Mouse (Mus musculus): ENCODE measurements at regions not wholly inside any gene's neighbourhood (a gene's known extent, or its start where the extent isn't known, plus 50 kb on each side); places are given as distances from the start of the nearest gene placed in this dataset.

GRCm38 (mm10) chr2:172710641-172711040, 161.2 kb downstream of the Tfap2c start:
- Histone ChIP-seq H3K27me3 (ENCODE audit: control insufficient read depth, insufficient read depth, low read length) (no peaks in the 10 kb centered on the region), H3K36me3 (ENCODE audit: control insufficient read depth, insufficient read depth, low read length) (no peaks in the 10 kb centered on the region), H3K9ac (ENCODE audit: low read depth, low read length) (no peak overlapping the region), H3K4me1 (ENCODE audit: control insufficient read depth, insufficient read depth, low read length) (no peaks in the 10 kb centered on the region), H3K79me2 (ENCODE audit: control insufficient read depth, insufficient read depth, low read length) (no peaks in the 10 kb centered on the region), H3K4me3 (ENCODE audit: insufficient read depth, low read depth, low read length) (no peak overlapping the region), H3K27ac (replicated peaks; ENCODE audit: insufficient read depth, low read depth, low read length) (no peak overlapping the region)
- no peak for DNase-seq (ENCODE audit: extremely low read depth, low read depth, low spot score)
- whole genome bisulfite sequencing, result 80% methylated on average over 4 of the region's 4 CpGs
- no peak for TF ChIP-seq CTCF (IDR thresholded peaks at IDR 0.05; ENCODE audit: low read depth, low read length)
- TF ChIP-seq POLR2A (IDR thresholded peaks at IDR 0.05; ENCODE audit: extremely low read depth, insufficient read depth, low read length), result no peak

GRCm38 (mm10) chr2:172726701-172727100, 177.3 kb downstream of the Tfap2c start:
- no peak for DNase-seq (ENCODE audit: extremely low read depth, low read depth, low spot score)
- 12% methylated on average over 13 of the region's 13 CpGs for WGBS

DNA sequence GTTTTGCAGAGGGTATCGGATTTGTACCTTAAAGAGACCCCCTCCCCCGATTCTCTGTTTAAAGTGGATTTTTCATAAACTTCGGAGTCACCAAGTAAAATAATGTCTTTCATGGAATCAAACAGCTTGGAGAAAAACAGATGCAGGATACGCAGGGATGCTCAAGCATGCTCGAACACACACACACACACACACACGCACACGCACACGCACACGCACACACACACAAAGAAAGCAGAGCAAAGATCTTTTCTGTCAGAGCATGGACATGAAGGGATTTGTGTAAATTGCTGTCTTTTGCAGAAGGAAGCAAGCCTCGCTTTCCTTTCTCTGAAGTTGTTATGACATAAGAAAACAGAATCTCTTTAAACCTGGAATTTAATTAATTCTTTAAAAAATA, 178.2 kb downstream of the Tfap2c start:
- Histone ChIP-seq H3K27ac (replicated peaks; ENCODE audit: insufficient read depth, low read depth, low read length) (no peak overlapping the region), H3K79me2 (ENCODE audit: control insufficient read depth, insufficient read depth, low read length) (no peaks in the 10 kb centered on the region), H3K4me1 (ENCODE audit: control insufficient read depth, insufficient read depth, low read length) (no peaks in the 10 kb centered on the region), H3K9ac (ENCODE audit: low read depth, low read length) (no peak overlapping the region), H3K4me3 (ENCODE audit: insufficient read depth, low read depth, low read length) (no peak overlapping the region), H3K36me3 (ENCODE audit: control insufficient read depth, insufficient read depth, low read length) (no peaks in the 10 kb centered on the region), H3K27me3 (ENCODE audit: control insufficient read depth, insufficient read depth, low read length) (peaks cover 11% of the 10 kb centered on the region)
- WGBS, result 55% methylated on average over 10 of the region's 10 CpGs
- DNase-seq (ENCODE audit: extremely low read depth, low read depth, low spot score), result no peak
- TF ChIP-seq POLR2A (IDR thresholded peaks at IDR 0.05; ENCODE audit: extremely low read depth, insufficient read depth, low read length) (no peak), CTCF (IDR thresholded peaks at IDR 0.05; ENCODE audit: low read depth, low read length) (no peak)

More at GRCm38 (mm10) chr2:172726701-172727100, 177.3 kb downstream of the Tfap2c start:
- H3K4me1 ChIP-seq (ENCODE audit: control insufficient read depth, insufficient read depth, low read length), result no peaks in the 10 kb centered on the region
- H3K27me3 ChIP-seq (ENCODE audit: control insufficient read depth, insufficient read depth, low read length), result peaks cover 11% of the 10 kb centered on the region
- no peaks in the 10 kb centered on the region for H3K36me3 ChIP-seq (ENCODE audit: control insufficient read depth, insufficient read depth, low read length)
- H3K79me2 ChIP-seq (ENCODE audit: control insufficient read depth, insufficient read depth, low read length), result no peaks in the 10 kb centered on the region
- no peak overlapping the region for H3K27ac ChIP-seq (replicated peaks; ENCODE audit: insufficient read depth, low read depth, low read length)
- TF ChIP-seq POLR2A (IDR thresholded peaks at IDR 0.05; ENCODE audit: extremely low read depth, insufficient read depth, low read length), result no peak
- TF ChIP-seq CTCF (IDR thresholded peaks at IDR 0.05; ENCODE audit: low read depth, low read length), result no peak
- H3K9ac ChIP-seq (ENCODE audit: low read depth, low read length), result no peak overlapping the region
- H3K4me3 ChIP-seq (ENCODE audit: insufficient read depth, low read depth, low read length), result no peak overlapping the region

DNA sequence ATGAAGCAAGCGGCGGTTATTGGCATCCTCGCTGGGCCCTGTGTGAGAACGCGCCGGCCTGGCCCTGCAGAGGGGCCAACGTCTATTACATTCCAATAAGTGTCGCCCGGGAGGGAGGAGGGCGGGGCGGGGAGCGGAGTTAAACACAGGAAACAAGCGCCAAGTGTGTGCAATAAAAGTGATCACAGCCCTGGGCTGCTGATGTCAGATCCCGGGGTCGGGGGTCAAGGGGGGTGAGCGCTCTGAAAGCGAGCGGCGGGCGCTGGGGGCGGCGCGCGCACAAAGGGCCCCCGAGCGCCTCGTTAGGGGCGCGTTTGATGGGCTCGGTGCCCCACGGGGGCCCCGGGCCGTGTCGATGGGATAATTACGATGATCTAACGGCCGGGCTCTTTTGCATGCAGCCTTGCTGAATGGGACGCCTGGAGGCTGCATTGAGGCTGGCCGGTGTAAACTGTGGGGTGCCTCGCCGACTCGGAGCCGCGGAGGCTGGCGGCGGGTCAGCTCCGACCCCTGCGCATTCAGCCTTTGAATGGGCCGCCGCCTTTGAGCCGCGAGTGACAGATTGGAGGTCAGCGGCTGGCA, 178.9 kb downstream of the Tfap2c start:
- no peaks in the 10 kb centered on the region for H3K36me3 ChIP-seq (ENCODE audit: control insufficient read depth, insufficient read depth, low read length)
- H3K27me3 ChIP-seq (ENCODE audit: control insufficient read depth, insufficient read depth, low read length), result peaks cover 11% of the 10 kb centered on the region
- H3K9ac ChIP-seq (ENCODE audit: low read depth, low read length), result peak overlapping the region; percentile 19; the same call in 1 of the 2 replicates
- H3K27ac ChIP-seq (replicated peaks; ENCODE audit: insufficient read depth, low read depth, low read length), result no peak overlapping the region
- peak; percentile 10 for DNase-seq (ENCODE audit: extremely low read depth, low read depth, low spot score)
- WGBS, result 2% methylated on average over 53 of the region's 53 CpGs
- H3K4me3 ChIP-seq (ENCODE audit: insufficient read depth, low read depth, low read length), result no peak overlapping the region
- no peaks in the 10 kb centered on the region for H3K79me2 ChIP-seq (ENCODE audit: control insufficient read depth, insufficient read depth, low read length)
- no peaks in the 10 kb centered on the region for H3K4me1 ChIP-seq (ENCODE audit: control insufficient read depth, insufficient read depth, low read length)
- TF ChIP-seq CTCF (IDR thresholded peaks at IDR 0.05; ENCODE audit: low read depth, low read length), result no peak
- no peak for TF ChIP-seq POLR2A (IDR thresholded peaks at IDR 0.05; ENCODE audit: extremely low read depth, insufficient read depth, low read length)

- no peak for TF ChIP-seq CTCF (IDR thresholded peaks at IDR 0.05; ENCODE audit: low read depth, low read length)
- TF ChIP-seq POLR2A (IDR thresholded peaks at IDR 0.05; ENCODE audit: extremely low read depth, insufficient read depth, low read length), result no peak
- H3K9ac ChIP-seq (ENCODE audit: low read depth, low read length), result no peak overlapping the region
- H3K27me3 ChIP-seq (ENCODE audit: control insufficient read depth, insufficient read depth, low read length), result peaks cover 11% of the 10 kb centered on the region
- DNase-seq (ENCODE audit: extremely low read depth, low read depth, low spot score), result no peak
- WGBS, result 83% methylated on average over 4 of the region's 4 CpGs
- no peaks in the 10 kb centered on the region for H3K4me1 ChIP-seq (ENCODE audit: control insufficient read depth, insufficient read depth, low read length)
- no peak overlapping the region for H3K4me3 ChIP-seq (ENCODE audit: insufficient read depth, low read depth, low read length)
- H3K27ac ChIP-seq (replicated peaks; ENCODE audit: insufficient read depth, low read depth, low read length), result no peak overlapping the region
- H3K36me3 ChIP-seq (ENCODE audit: control insufficient read depth, insufficient read depth, low read length), result no peaks in the 10 kb centered on the region
- no peaks in the 10 kb centered on the region for H3K79me2 ChIP-seq (ENCODE audit: control insufficient read depth, insufficient read depth, low read length)
These were observed 179.8 kb downstream of the Tfap2c start for GRCm38 (mm10) chr2:172729151-172729550.

- Histone ChIP-seq H3K36me3 (ENCODE audit: control insufficient read depth, insufficient read depth, low read length) (no peaks in the 10 kb centered on the region), H3K27me3 (ENCODE audit: control insufficient read depth, insufficient read depth, low read length) (peaks cover 11% of the 10 kb centered on the region), H3K4me1 (ENCODE audit: control insufficient read depth, insufficient read depth, low read length) (no peaks in the 10 kb centered on the region), H3K4me3 (ENCODE audit: insufficient read depth, low read depth, low read length) (no peak overlapping the region), H3K27ac (replicated peaks; ENCODE audit: insufficient read depth, low read depth, low read length) (no peak overlapping the region), H3K79me2 (ENCODE audit: control insufficient read depth, insufficient read depth, low read length) (no peaks in the 10 kb centered on the region), H3K9ac (ENCODE audit: low read depth, low read length) (no peak overlapping the region)
- DNase-seq (ENCODE audit: extremely low read depth, low read depth, low spot score), result no peak
- TF ChIP-seq POLR2A (IDR thresholded peaks at IDR 0.05; ENCODE audit: extremely low read depth, insufficient read depth, low read length), result no peak
- TF ChIP-seq CTCF (IDR thresholded peaks at IDR 0.05; ENCODE audit: low read depth, low read length), result no peak
- 67% methylated on average over 9 of the region's 9 CpGs for WGBS
These were observed 180.3 kb downstream of the Tfap2c start for GRCm38 (mm10) chr2:172729741-172730140.

Data from liver, adult 2 months (tissue).